Mouse (Mus musculus) right cerebral cortex, postnatal 25 days (tissue): ENCODE measurements at regions not wholly inside any gene's neighbourhood (a gene's known extent, or its start where the extent isn't known, plus 50 kb on each side); places are given as distances from the start of the nearest gene placed in this dataset.
"Not testable (repeated sequence)": the region's sequence is repeated elsewhere in the genome, so short reads cannot be mapped to it uniquely, and the experiment has no call there.

Source experiments
- DNase-seq: peaks from one replicate; pipeline ENCODE4 v3.0.0; 2022

DNA sequence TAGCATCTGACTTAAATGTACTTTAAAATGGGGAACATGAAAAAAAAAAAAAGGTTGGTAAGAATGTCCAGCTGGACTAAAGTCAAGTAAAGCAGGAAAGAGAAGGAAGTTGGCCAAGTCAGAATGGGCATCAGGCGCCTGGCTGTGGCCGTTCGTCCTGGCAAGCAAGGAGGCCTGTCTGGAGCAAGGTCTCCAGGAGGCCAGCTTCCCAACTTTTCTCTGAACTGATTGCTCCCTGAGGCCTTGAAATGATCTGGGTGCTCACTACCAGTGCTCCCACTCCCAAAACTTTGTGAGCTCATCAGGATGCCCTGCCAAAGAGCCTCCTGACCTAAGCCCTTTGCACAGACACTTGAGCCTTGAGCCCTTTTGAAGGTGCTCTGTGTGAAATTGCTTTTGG lies 141.7 kb upstream of the Gm21897 start:
- no peak for DNase-seq

DNA sequence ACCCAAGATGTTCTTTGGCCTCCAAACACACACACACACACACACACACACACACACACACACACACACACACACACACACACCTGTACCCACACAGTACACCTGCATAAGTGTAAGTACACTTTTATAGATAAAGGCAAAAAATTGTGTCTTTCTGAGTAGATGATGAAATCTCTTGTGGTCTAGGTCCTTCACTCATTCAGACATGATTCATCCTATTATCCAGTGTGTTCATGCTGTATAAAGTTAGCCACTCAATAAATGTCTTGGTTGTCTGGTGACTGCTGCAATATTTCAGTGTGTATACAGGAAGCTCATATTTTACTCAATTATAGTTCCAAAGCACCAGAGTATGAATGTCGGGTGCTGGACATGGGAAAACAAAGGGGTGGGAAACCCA lies 131.5 kb upstream of the Gm21897 start:
- no peak for DNase-seq

DNA sequence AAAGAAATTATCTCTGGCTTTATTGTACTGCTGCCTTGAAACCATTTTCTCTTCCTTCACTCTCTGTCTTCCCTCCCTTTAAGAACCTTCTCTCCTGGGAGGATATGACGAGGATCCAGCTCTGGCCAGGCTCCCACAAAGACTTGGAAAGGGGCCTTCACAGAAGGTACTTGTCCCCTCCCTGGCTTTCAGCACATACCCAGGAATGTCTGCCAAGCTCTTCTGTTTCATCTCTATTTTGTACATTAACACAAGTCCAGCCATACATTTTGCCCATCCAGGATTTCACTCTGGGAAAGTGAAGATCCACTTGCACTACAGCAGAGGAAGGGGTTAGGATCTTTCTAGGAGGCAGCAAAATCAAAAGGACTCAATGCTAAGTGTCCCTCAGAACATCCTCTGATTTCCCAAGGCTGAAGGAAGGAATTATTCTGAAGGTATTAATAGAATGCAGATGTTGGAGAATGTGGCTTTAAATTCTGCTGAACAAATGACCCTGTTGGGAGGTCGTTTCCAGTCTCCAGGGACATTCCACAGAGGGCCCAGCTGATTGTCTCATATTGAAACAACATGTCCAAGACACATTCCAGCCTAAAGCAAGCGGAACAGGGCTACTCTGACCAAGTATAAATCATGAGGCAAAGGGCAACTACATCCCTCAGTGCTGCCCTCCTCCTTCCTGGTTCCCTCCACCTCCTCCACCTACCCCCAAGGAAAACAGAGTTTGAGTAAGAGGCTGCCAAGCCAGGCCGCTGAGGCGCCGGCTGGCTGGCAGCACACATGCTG lies 122.1 kb upstream of the Gm21897 start:
- DNase-seq, result no peak

DNA sequence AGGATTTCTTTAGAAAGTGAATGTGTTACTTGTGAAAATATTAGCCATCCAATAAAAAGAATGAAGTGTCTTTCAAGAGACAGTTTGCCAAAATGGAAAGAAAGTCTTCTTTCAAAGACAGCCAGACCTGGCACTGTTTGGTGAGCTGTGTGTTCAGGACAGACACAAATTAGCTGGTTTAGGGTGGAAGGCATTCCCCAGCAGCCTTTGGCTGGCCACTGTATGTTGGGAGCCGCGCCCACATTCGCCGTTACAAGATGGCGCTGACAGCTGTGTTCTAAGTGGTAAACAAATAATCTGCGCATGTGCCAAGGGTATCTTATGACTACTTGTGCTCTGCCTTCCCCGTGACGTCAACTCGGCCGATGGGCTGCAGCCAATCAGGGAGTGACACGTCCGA lies 121.3 kb upstream of the Gm21897 start:
- DNase-seq, result not testable (repeated sequence)

DNA sequence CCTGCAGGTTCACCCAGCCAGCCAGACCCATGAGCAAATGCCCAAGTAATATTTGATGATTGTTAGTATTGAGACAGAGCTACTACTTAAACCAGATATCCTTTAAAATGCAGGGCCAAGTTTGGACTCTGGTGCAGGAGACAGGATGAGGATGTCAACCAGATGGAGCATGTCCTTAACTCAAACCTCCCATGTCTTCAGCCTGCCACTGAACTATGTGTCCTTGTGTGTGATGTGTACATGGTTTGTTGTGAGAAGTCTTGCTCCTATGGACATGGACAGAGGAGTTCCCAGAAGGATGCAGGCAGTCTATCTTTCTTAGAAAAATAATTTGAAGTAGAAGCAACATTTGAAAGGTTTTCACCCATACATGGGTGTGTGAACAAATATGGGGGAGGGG lies 120.4 kb upstream of the Gm21897 start:
- no peak for DNase-seq

DNA sequence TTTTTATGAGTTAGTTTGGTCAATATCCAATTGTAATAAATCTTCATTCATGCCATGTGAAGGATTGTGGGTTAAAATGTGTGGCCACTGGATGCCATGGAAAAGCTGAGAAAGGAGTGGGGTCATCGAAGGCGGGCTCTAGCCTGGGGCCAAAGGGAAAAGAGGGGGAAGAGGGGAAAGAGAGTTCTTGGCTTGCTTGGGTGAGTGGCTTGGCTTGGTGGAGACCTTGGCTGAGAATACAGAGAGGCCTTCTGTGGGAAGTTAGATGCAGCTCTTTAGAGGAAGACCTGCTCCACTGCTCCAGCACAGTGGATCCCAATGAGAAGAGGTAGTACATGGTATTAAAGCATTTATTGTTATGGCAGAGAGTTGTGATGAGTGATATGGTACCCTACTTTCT lies 101.3 kb upstream of the Gm21897 start:
- no peak for DNase-seq

DNA sequence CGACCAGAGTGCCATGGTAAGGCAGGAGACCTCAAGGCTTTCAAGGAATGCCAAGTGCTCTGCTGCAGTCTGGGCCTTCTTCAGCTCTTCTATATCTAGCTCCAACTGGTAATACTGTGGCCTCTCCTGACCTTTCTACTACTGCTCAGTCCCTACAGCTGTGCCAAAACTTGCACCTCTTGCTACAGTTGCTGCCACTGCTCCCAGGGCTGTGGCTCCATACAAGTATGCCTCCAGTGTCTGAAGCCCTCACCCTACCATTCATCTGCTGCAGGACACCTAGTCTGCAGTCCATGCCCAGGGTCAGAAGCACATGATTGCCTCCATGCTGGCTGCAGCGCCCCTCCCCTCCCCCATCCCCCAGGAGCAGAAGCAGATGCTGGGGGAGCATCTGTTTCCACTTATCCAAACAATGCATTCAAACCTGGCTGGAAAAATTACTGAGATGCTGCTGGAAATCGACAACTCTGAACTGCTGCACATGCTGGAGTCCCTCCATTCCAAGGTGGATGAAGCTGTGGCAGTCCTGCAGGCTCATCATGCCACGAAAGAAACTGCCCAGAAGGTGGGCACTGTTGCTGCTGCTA lies 96.2 kb upstream of the Gm21897 start:
- DNase-seq, result no peak

DNA sequence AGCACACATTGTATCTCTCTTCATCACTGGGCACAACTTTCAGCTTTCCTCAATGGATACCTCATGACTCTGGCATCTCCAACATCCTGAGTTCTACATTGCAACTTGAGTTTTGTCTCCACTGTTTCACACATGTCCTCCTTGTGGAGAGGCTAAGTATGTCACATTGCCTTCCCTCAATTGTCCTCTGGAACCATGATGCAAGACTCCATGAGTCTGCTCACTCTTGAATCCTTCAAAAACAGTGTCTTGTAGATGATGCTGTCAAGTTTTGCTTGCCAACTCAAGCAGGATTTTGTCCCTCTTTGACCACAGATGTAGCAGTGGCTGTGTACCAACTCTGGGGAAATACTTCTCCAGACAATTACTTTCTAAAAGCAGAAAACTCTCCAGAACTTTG lies 79.4 kb upstream of the Gm21897 start:
- no peak for DNase-seq

DNA sequence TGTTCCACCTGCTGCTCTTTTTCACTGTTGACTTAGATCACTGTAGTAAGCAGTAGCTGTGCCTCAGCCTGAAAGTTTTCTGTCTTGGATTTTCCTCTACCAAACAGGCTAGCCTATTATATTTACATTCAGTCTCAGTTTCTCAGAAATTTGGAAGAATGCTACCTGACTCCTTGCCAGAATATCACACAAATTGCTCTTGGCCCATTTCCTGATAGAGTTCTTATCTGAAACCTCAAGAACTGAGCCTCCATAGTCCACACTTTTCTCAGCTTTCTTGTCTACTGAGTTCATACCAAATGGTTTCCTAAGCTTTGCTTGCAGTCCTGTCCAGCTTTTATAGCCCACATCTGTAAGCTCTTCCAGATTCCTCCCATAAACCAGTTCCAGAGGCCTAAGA lies 78.8 kb upstream of the Gm21897 start:
- no peak for DNase-seq

DNA sequence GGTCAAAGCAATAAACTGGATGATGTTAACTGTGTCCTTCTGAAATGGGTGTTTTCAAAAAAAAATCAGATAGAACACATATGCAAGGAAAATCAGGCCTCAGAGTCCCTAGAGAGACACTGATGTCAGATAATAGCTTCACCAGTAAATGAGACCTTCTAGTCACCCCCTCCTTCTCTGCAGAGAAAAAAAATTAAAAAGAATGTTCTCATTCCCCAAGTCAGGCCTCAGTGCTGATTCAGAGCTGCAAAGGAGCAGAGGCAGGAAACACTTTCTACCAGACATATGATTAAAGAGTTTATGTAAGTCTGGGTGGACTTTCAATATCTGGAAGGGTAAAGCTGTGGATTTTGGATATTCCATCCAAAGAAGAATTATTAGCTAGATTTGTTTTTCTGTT lies 67.1 kb upstream of the Gm21897 start:
- DNase-seq, result no peak

DNA sequence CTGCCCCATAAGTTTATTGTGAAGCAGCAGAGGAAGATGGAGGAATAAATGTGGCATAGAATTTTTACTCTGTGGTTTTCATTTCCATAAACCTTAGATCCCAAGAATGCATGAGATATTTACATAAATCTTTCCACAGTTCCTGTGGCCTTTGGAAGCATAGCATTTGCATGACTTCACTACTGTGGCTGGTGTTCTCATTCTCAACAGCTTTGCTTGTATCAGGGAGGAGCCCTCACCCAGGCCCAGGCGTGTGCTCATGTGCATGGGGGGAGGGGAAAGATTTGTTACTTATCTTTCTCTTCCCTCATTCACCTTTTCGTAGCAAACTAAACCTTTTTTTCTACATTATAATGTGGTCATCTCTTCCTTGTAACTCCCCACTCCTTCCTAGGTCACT lies 65.6 kb upstream of the Gm21897 start:
- no peak for DNase-seq

DNA sequence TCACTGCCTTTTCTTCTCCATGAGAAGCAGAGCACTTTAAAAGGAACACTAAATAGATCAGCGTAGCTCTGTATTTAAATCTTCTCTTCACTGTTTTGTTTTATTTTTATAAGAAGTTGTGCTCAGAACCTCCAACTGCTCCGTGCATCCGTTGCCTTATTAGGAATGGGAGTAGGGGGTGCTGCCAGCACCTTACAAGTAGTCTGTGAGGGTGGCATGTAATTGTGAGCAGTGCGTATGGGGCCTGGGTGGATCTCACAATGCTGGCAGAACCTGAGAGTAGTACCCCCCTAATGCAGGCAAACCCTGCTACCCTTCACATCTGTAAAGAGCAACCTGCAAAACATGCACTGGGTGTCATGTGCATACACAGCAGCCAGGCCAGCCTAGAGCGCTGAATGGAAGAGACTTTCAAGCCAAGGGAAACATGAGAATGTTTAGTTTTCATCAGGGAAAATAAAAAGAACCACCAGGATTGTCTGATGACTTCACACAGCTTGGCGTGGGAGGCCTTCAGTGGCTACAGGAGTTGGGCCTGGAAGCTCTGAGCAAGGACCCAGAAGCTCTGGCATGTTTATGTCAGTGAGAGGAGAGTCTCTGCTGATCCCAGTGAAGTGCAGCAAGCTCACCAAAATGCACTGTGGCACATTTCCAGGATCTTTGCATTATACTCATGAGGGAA lies 64.5 kb upstream of the Gm21897 start:
- peak; percentile 6 for DNase-seq

DNA sequence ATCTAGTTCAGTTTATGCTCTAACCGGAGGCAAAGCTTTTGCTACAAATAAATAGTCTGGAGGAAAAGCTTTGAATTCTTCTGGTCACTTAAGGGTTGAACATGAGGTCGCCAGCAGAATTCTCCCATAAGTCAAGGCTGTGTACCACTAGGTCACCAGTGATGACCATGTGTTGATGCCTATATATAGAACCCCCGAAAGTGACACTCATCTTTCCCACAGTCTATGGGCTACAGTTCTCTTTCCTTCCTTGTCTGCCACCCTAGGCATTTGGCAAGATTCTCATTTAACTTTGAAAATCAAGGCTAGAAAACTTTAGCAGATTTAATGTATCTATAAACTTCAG lies 63.9 kb upstream of the Gm21897 start:
- no peak for DNase-seq

DNA sequence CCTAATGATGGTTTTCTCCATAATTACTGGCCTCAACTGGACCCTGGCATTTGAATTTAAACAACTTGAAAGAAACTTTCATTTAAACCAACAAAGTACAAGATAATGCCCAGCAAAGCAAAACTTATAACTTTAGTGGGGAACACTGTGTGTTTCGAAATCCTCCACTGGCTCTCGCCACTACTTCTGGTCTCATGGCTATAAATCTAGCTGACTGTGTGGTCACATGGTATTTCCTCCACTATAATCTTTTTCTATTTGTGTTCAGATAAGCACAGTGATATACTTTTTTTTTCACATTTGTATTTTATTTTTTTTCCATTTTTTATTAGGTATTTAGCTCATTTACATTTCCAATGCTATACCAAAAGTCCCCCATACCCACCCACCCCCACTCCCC lies 62.6 kb upstream of the Gm21897 start:
- no peak for DNase-seq

DNA sequence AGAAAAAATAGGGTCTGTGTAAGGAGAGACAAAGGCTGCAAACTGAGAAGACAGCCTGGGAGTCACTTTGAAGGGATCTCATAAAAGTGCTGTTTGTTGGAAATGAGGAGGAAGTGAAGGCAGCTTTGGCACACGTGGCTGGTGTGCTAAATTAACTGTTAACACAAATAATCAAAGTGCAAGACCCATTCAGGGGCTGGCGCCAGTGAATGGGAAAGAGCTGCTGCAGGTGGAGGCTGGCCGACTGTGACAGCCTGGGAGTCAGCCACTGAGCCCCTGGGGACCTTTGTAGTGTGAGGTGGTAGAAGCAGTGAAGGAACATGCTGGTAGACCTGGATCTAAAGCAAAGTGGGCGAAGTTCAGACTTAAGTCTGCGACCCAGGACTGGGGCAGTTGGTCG lies 57.8 kb upstream of the Gm21897 start:
- DNase-seq, result no peak

DNA sequence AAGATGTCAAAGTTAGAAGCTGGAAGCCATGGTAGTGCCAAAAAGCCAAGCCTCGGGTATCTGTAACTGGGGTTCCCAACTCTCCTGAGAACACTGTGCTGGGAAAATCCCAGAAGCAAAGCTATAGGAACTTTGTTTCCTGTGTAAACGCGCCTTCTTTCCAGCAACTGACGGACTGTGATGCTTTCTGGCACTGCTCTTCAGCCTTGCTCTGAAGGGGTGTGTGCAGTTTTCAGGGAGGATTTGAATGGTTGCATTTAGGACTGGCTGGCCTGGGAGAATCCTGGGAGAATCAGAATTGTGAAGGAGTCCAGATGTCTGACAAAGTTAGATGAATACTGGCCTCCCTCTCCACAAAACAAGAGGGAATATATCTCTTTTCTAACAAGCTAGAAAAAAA lies 57.2 kb upstream of the Gm21897 start:
- no peak for DNase-seq
